Mouse (Mus musculus) limb, embryonic 12.5 days (tissue): ENCODE data around the gene E2f3. TPM values are rescaled to one million over a fixed set of nuclear protein-coding genes. Genes with fewer than 3 reads are reported as not detected.

Experiments used
- ATAC-seq: fragments of 200-750 bp; cut with Nextera tagmentation; 2 replicates; pipeline ENCODE4 v1.8.0; 2017; ENCODE audit warnings: low read depth, moderate TSS enrichment; ENCODE audit not compliant: insufficient number of reproducible peaks, insufficient read depth, low FRiP score, low TSS enrichment
- H3K27ac ChIP-seq: fragments of 300-500 bp; sonication (generic); 2 replicates; pipeline ENCODE4 v1.5.1; 2016; ENCODE audit warnings: mild to moderate bottlenecking, moderate library complexity
- H3K27me3 ChIP-seq: fragments of 300-500 bp; sonication (generic); 2 replicates; pipeline ENCODE4 v1.6.1; 2016; ENCODE audit warnings: mild to moderate bottlenecking, moderate library complexity
- H3K36me3 ChIP-seq: fragments of 300-500 bp; sonication (generic); 2 replicates; pipeline ENCODE4 v1.6.1; 2016; ENCODE audit warnings: mild to moderate bottlenecking, moderate library complexity
- H3K4me1 ChIP-seq: fragments of 300-500 bp; sonication (generic); replicated peaks from 2 replicates; pipeline ENCODE4 v1.6.1; 2016
- H3K4me2 ChIP-seq: fragments of 300-500 bp; sonication (generic); 2 replicates; pipeline ENCODE4 v1.6.1; 2016; ENCODE audit warnings: mild to moderate bottlenecking, moderate library complexity
- H3K4me3 ChIP-seq: fragments of 300-500 bp; sonication (generic); replicated peaks from 2 replicates; pipeline ENCODE4 v1.5.1; 2016; ENCODE audit warnings: mild to moderate bottlenecking
- H3K9ac ChIP-seq: fragments of 300-500 bp; sonication (generic); replicated peaks from 2 replicates; pipeline ENCODE4 v1.6.1; 2016; ENCODE audit warnings: mild to moderate bottlenecking, moderate library complexity
- H3K9me3 ChIP-seq: fragments of 300-500 bp; sonication (generic); 2 replicates; pipeline ENCODE4 v1.6.1; 2016; ENCODE audit warnings: mild to moderate bottlenecking, moderate library complexity
- WGBS: fragments of 180-500 bp; shearing (Covaris S2); methylation state at CpG from one replicate; pipeline ENCODE4 v1.1.7; 2016; 5-methylcytosine and 5-hydroxymethylcytosine counted together
- polyA plus RNA-seq: library from polyadenylated mRNA; unstranded; fragments of >200 nt; fragmentation: Nextera tagmentation; extraction: Ambion mirVana; gene quantifications from 2 replicates; pipeline ENCODE4 v1.2.1, GENCODE M21; 2016

Gene E2f3
- polyA plus RNA-seq, 1 experiment from 2014 or later = 22.5 TPM

DNA sequence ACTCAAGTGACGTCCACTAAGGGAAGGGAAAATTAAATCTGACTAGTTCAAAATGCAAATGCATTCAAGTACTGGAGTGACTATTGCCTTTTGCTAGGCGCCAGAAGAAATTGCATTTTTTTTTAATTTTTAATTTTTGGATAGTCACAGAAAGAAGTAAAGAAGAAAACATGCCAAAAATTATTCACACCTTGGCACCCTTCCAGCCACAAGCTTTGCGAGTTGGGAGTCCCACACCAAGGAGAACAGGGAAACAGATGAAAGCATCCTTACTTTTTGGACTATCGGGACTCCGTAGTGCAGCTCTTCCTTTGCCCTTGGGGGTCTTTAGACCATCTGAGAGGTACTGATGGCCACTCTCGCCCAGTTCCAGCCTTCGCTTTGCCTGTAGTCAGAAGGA, 66.0 kb downstream of the E2f3 start:
- Histone ChIP-seq H3K4me2 (no peak overlapping the region), H3K36me3 (peaks cover 63% of the 10 kb centered on the region), H3K4me1 (peaks cover under 1% of the 10 kb centered on the region; the same call in 1 of the 2 replicates)

DNA sequence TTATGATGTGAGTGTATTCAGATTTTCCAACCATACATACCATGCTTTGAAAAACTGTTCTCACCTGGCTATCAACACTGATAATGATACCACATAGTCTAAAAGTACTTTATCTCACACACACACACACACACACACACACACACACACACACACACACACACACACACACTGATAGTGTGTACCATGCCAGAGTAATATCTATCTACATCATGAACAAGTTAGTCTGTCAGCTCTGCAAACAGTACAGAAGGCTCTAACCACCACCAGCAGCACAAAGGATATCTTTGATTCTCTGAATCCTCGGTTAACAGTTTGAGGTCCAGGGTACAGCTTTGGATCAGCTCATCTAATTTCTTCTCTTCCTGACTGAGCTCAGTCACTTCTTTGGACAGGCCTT, 69.3 kb downstream of the E2f3 start:
- no peak overlapping the region for H3K9ac ChIP-seq
- no peak overlapping the region for H3K27ac ChIP-seq
- peaks cover 22% of the 10 kb centered on the region for H3K4me1 ChIP-seq
- no peaks in the 10 kb centered on the region for H3K9me3 ChIP-seq
- 88% methylated on average over 1 of the region's 1 CpGs for WGBS
- peaks cover 76% of the 10 kb centered on the region for H3K36me3 ChIP-seq
- no peaks in the 10 kb centered on the region for H3K27me3 ChIP-seq
- ATAC-seq = no peak
- no peak overlapping the region for H3K4me2 ChIP-seq
- H3K4me3 ChIP-seq = no peak overlapping the region

More for the DNA sequence above, 66.0 kb downstream of the E2f3 start:
- H3K27me3 ChIP-seq = no peaks in the 10 kb centered on the region
- H3K9me3 ChIP-seq = no peaks in the 10 kb centered on the region
- 94% methylated on average over 7 of the region's 7 CpGs for WGBS
- ATAC-seq = no peak
- no peak overlapping the region for H3K27ac ChIP-seq
- no peak overlapping the region for H3K4me3 ChIP-seq
- H3K9ac ChIP-seq = no peak overlapping the region

DNA sequence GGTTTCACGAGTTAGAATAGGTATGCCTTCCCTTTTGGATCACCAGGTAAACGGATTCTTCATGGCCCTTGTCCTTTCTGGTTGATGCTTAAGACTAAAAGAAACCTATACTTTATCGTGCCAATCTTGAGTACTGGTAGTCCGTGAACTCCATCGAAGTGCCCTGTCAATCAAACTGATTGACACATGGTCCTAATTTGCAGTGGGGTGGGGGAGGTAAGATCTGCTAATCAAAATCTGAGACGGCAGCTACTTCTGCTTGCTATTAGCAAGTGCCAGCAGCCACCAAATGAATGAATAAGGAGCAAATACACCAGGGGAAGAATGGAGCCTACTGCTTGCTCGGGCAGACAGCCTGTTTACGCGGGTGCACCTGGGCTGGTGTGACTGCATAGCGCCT, 72.3 kb downstream of the E2f3 start:
- H3K9me3 ChIP-seq = no peaks in the 10 kb centered on the region
- no peaks in the 10 kb centered on the region for H3K27me3 ChIP-seq
- no peak overlapping the region for H3K4me2 ChIP-seq
- peaks cover 88% of the 10 kb centered on the region for H3K36me3 ChIP-seq
- no peak overlapping the region for H3K4me3 ChIP-seq
- H3K9ac ChIP-seq = no peak overlapping the region
- ATAC-seq = no peak
- H3K27ac ChIP-seq = peak overlapping the region; percentile 29; the same call in 1 of the 2 replicates
- peaks cover 22% of the 10 kb centered on the region for H3K4me1 ChIP-seq
- WGBS = 54% methylated on average over 10 of the region's 10 CpGs

DNA sequence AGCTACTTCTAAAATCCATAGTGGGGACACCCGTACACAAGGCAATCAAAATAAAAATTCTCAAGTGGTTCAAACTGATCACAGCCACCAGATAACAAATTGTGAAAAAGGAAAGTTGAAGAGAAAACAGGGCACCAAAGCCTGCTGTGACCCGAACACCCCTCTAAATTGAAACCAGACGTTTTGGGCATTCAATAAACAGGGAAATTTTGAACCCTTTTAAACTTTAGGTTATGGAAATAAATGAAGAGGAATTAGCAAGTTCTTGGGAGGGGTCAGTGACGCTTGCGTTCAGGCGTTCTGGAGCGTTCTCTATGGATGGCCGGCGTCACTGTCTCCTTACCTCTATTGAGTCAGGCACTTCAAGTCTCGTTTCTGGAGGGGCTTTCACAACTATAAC, 72.8 kb downstream of the E2f3 start:
- 41% methylated on average over 10 of the region's 10 CpGs for WGBS
- ATAC-seq = no peak
- Histone ChIP-seq H3K9ac (no peak overlapping the region), H3K4me3 (no peak overlapping the region), H3K9me3 (no peaks in the 10 kb centered on the region), H3K4me1 (peaks cover 22% of the 10 kb centered on the region), H3K27me3 (no peaks in the 10 kb centered on the region), H3K36me3 (peaks cover 88% of the 10 kb centered on the region), H3K4me2 (no peak overlapping the region), H3K27ac (no peak overlapping the region)

DNA sequence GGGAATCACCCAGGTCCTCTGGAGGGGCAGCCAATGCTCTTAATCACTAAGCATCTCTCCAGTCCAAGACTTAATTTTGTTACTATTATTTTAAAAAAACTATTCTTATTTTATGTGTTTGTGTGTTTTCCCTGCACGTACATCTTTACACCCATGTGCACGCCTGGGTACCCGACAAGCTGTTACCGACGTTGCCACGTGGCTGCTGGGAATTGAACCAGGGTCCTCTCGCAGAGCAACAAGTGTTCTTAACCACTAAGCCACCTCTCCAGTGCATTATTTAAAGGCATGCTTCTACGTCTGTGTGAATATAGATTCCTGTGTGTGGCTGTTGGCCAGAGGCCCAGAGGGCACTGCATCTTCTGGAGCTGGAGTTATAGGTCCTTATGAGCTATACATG, 73.6 kb downstream of the E2f3 start:
- Histone ChIP-seq H3K4me1 (peaks cover 22% of the 10 kb centered on the region), H3K4me3 (no peak overlapping the region), H3K4me2 (no peak overlapping the region), H3K27me3 (no peaks in the 10 kb centered on the region), H3K27ac (no peak overlapping the region), H3K9ac (no peak overlapping the region), H3K36me3 (peaks cover 88% of the 10 kb centered on the region), H3K9me3 (no peaks in the 10 kb centered on the region)
- WGBS = 91% methylated on average over 8 of the region's 8 CpGs
- ATAC-seq = no peak

DNA sequence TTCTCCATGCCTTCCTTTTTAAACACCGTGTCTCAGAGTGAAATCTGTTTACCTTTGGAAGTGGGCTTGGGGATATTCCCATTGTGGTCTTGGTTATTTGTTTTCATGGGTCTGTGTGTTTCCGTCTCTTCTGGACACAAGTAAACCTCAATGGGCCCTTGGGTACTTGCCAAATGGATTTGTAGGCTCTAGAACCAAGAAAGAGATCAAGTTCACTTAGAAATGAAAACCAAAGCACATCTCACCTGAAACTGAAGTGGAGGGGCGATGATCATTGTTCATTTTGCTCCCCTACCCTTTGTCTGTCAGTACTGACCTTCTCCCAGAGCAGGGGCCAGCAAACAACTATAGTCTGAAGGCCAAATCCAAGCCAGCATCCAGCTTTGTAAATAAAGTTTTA, 74.7 kb downstream of the E2f3 start:
- peaks cover 22% of the 10 kb centered on the region for H3K4me1 ChIP-seq
- ATAC-seq = no peak
- WGBS = 94% methylated on average over 3 of the region's 3 CpGs
- peaks cover 87% of the 10 kb centered on the region for H3K36me3 ChIP-seq
- H3K27ac ChIP-seq = no peak overlapping the region
- H3K4me2 ChIP-seq = no peak overlapping the region
- no peak overlapping the region for H3K4me3 ChIP-seq
- H3K9me3 ChIP-seq = peaks cover 7% of the 10 kb centered on the region; the same call in 1 of the 2 replicates
- no peaks in the 10 kb centered on the region for H3K27me3 ChIP-seq
- H3K9ac ChIP-seq = no peak overlapping the region

DNA sequence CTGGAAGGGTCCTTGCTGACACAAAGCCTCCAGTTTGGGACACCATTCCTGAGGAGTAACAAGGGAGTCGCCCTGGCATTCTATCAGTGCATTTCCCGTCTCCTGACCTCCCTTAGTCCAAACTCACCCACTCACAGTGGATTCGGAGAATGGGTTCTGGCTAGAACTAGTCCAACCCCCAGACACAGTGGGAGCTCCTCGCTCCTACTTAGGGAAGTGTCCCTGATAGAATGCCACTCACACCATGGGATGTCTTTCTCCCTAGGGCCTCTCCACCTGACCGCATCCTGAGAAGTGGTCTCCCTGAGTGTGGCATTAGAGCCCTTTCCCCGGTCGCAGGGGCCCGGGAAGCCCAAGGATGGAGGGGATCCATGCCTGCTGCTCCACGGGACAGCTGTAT, 77.4 kb downstream of the E2f3 start:
- H3K9ac ChIP-seq = no peak overlapping the region
- H3K4me1 ChIP-seq = peaks cover 8% of the 10 kb centered on the region
- H3K36me3 ChIP-seq = peaks cover 86% of the 10 kb centered on the region
- H3K9me3 ChIP-seq = peaks cover 24% of the 10 kb centered on the region
- H3K4me3 ChIP-seq = no peak overlapping the region
- no peak overlapping the region for H3K27ac ChIP-seq
- H3K4me2 ChIP-seq = no peak overlapping the region
- WGBS = over 99% methylated on average over 9 of the region's 9 CpGs
- H3K27me3 ChIP-seq = no peaks in the 10 kb centered on the region
- no peak for ATAC-seq

DNA sequence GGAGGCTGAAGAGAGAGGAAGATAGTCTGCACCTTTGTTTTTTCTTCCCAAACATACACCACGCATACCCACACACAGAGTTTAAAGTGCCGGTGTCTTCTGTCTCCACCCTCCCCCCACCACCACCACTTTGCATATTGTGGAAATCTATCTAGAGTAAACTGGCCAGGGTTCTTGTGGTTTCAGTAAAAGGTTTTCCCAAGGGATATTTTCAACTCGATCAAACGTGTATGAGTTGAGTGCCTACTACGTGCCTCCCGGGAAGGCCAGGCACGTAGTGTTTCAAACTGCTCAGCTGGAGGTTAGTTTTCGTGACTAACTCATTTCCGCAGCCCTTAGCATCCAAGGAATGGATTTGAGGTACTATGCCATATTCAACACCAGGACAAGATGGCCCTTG, 77.9 kb downstream of the E2f3 start:
- no peak for ATAC-seq
- Histone ChIP-seq H3K27ac (no peak overlapping the region), H3K27me3 (no peaks in the 10 kb centered on the region), H3K36me3 (peaks cover 86% of the 10 kb centered on the region), H3K4me1 (peaks cover 3% of the 10 kb centered on the region), H3K9ac (no peak overlapping the region), H3K4me2 (no peak overlapping the region), H3K4me3 (no peak overlapping the region), H3K9me3 (peaks cover 24% of the 10 kb centered on the region)
- WGBS = 93% methylated on average over 9 of the region's 9 CpGs

DNA sequence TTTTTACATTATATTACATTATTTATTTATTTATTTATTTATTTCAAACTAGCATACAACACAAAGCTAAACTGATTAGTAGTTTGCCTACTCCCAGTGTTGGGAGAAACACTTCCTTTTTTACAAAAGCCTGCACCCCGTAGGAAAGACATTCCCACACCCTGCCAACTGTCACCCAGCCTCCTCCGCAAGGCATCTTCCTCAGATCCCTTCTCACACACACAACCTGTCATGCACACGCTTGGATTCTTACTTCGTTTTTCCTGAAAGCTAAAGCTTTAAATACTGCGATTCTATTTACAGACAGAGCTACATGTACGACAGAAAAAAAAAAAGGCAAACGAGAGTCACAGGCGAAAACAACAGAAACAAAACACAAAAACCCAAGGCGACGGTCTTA, 79.1 kb downstream of the E2f3 start:
- H3K27me3 ChIP-seq = no peaks in the 10 kb centered on the region
- H3K9me3 ChIP-seq = peaks cover 24% of the 10 kb centered on the region
- 93% methylated on average over 10 of the region's 10 CpGs for WGBS
- ATAC-seq = no peak
- H3K9ac ChIP-seq = no peak overlapping the region
- H3K36me3 ChIP-seq = peaks cover 78% of the 10 kb centered on the region
- H3K4me1 ChIP-seq = no peaks in the 10 kb centered on the region
- no peak overlapping the region for H3K27ac ChIP-seq
- no peak overlapping the region for H3K4me2 ChIP-seq
- no peak overlapping the region for H3K4me3 ChIP-seq

DNA sequence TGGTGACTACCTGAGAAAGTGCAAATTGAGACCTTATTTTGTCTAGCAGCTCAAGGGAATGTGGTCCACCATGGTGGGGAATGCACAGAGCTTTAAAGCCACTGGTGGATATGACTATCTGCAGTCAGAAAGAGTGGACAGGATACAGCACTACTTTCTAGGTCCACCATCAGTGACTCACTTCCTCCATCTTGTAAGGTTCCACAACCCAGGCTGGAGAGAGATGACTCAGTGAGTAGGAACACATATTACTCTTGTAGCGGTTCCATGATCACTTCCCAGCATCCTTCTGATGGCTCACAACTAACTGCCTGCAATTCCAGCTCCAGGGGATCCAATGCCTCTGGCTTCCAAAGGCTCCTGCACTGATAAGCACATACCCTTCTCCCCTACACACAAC, 82.5 kb downstream of the E2f3 start:
- H3K27me3 ChIP-seq = no peaks in the 10 kb centered on the region
- H3K9ac ChIP-seq = no peak overlapping the region
- H3K9me3 ChIP-seq = peaks cover 30% of the 10 kb centered on the region
- ATAC-seq = no peak
- no peak overlapping the region for H3K4me2 ChIP-seq
- no peak overlapping the region for H3K4me3 ChIP-seq
- peaks cover 46% of the 10 kb centered on the region for H3K36me3 ChIP-seq
- WGBS = 95% methylated on average over 1 of the region's 1 CpGs
- H3K4me1 ChIP-seq = no peaks in the 10 kb centered on the region
- H3K27ac ChIP-seq = no peak overlapping the region

DNA sequence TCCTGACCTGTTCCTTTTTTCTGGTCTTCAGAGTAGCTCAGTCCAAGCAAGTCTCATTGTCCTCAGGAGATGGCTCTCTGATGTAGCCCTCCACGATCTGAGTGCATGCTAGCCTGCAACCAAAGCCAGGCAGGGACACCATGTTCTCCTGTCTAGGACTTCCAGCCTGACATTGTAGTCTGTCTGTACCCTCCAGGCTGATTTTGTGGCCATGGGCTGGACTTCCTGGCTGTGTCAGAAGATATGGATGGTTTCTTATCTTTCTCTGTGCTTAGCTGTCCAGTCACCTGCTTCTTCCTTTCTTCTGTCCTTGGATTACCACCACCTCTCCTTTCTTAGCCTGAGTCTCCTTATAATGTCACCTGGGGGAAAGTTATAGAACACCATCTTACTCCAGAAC, 83.2 kb downstream of the E2f3 start:
- WGBS = 96% methylated on average over 1 of the region's 1 CpGs

DNA sequence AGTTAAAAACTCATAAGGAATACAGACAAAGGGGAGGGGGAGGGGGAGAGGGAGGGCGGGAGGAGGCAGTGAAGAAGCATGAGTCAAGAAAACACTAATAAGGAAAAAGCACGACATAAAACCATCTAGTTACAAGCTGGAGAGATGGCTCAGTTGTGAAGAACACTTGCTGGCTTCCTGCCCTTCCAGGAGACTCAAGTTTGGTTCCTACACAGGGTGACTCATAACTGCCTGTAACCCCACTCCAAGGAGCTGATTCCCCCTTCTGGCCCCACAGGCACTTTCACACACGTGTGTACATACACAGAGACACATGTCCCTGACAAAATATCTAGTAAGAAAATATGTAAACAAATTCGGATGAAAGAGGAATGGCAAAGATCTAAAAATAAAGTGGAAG, 84.2 kb downstream of the E2f3 start:
- Histone ChIP-seq H3K27ac (no peak overlapping the region), H3K4me2 (no peak overlapping the region), H3K9ac (no peak overlapping the region), H3K4me3 (no peak overlapping the region), H3K9me3 (peaks cover 30% of the 10 kb centered on the region), H3K27me3 (no peaks in the 10 kb centered on the region), H3K4me1 (no peaks in the 10 kb centered on the region), H3K36me3 (peaks cover 29% of the 10 kb centered on the region)
- WGBS = 79% methylated on average over 4 of the region's 4 CpGs
- ATAC-seq = no peak

More for the DNA sequence above, 83.2 kb downstream of the E2f3 start:
- Histone ChIP-seq H3K4me2 (no peak overlapping the region), H3K4me1 (no peaks in the 10 kb centered on the region), H3K9ac (no peak overlapping the region), H3K4me3 (no peak overlapping the region), H3K27me3 (no peaks in the 10 kb centered on the region), H3K9me3 (peaks cover 33% of the 10 kb centered on the region), H3K36me3 (peaks cover 40% of the 10 kb centered on the region), H3K27ac (no peak overlapping the region)
- ATAC-seq = no peak
